Mouse (Mus musculus) neural tube, embryonic 11.5 days (tissue): Measurements from ENCODE around the gene Zcchc14. TPM values are rescaled to one million over a fixed set of nuclear protein-coding genes. Genes with fewer than 3 reads are reported as not detected.

Source experiments
- ATAC-seq: fragments of 200-750 bp; cut with Nextera tagmentation; 2 replicates; pipeline ENCODE4 v1.8.0; 2017; ENCODE audit warnings: moderate number of reproducible peaks, mild to moderate bottlenecking, moderate TSS enrichment, moderate library complexity; ENCODE audit not compliant: insufficient read depth, low FRiP score, low TSS enrichment
- DNase-seq: peaks from one replicate; pipeline ENCODE4 v3.0.0-alpha.2; 2015; ENCODE audit warnings: low spot score
- H3K27ac ChIP-seq: fragments of 300-500 bp; sonication (generic); 2 replicates; pipeline ENCODE4 v1.5.1; 2014; ENCODE audit warnings: low read depth, mild to moderate bottlenecking, low read length
- H3K27me3 ChIP-seq: fragments of 300-500 bp; sonication (generic); 2 replicates; pipeline ENCODE4 v1.6.1; 2014; ENCODE audit warnings: mild to moderate bottlenecking, low read length, mixed read lengths; ENCODE audit not compliant: control insufficient read depth, insufficient read depth
- H3K36me3 ChIP-seq: fragments of 300-500 bp; sonication (generic); 2 replicates; pipeline ENCODE4 v1.6.1; 2014; ENCODE audit warnings: mild to moderate bottlenecking, low read length, moderate library complexity, mixed read lengths; ENCODE audit not compliant: control insufficient read depth, insufficient read depth
- H3K4me1 ChIP-seq: fragments of 300-500 bp; sonication (generic); 2 replicates; pipeline ENCODE4 v1.6.1; 2014; ENCODE audit warnings: low read length, mixed read lengths; ENCODE audit not compliant: control insufficient read depth, insufficient read depth
- H3K4me2 ChIP-seq: fragments of 300-500 bp; sonication (generic); 2 replicates; pipeline ENCODE4 v1.6.1; 2014; ENCODE audit warnings: low read depth, mild to moderate bottlenecking, moderate library complexity
- H3K4me3 ChIP-seq: fragments of 300-500 bp; sonication (generic); 2 replicates; pipeline ENCODE4 v1.5.1; 2014; ENCODE audit warnings: low read depth, low read length
- H3K9ac ChIP-seq: fragments of 300-500 bp; sonication (generic); 2 replicates; pipeline ENCODE4 v1.6.1; 2014; ENCODE audit warnings: mild to moderate bottlenecking, low read length
- H3K9me3 ChIP-seq: fragments of 300-500 bp; sonication (generic); 2 replicates; pipeline ENCODE4 v1.6.1; 2016; ENCODE audit warnings: low read length; ENCODE audit not compliant: control insufficient read depth
- WGBS: fragments of 180-500 bp; shearing (Covaris S2); extraction: QIAGEN DNeasy Blood & Tissue Kit; methylation state at CpG from one replicate; pipeline ENCODE4 v1.1.7; 2014; 5-methylcytosine and 5-hydroxymethylcytosine counted together
- polyA plus RNA-seq: library from polyadenylated mRNA; unstranded; fragments of >200 nt; fragmentation: Nextera tagmentation; extraction: Ambion mirVana; gene quantifications from 2 replicates; pipeline ENCODE4 v1.2.1, GENCODE M21; 2014

Gene Zcchc14
- polyA plus RNA-seq, 1 experiment from 2014 or later = 23.3 TPM

DNA sequence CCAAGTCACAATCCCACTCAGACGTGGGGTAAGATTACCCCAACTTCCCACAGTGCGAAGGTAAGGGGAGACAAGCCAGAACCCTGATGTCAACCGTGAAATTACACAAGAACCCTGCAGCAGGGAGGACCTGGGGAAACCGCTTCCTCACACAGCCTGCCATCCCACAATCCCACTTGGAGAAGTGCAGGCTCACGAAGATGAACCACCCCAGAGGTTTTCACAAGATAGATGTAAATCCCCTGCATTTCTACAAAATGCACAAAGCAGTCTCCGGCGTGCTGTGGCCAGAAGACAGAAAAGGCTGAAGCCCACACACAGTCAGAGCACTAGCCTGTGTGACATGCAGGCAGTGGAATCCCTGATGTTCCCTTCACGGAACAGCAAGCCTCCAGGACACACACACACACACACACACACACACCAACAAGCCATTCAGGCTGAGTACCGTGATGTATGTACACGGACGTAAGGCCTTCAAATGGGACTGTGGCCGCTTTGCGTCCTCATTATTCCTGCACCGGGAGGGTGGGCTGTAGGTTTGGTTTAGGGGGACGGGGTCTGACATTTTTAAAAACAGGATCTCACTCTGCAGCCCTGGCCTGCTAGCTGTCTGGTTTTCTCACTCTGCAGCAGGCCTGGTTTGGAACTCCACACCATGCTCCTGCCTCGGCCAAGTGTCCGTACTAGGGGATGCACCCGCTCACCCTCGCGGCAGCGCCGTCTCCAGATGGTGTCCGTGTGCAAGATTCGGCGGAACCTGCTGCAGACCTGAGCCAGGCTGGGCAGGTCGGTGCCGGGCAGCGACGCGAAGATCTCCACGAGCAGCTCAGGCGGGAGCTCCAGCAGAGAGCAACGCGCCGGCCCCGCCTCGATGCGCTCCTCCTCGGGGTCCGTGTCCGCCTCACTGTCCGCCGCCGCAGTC lies 74.7 kb downstream of the Zcchc14 start:
- Histone ChIP-seq H3K27ac (no peak overlapping the region), H3K9me3 (no peaks in the 10 kb centered on the region), H3K36me3 (no peaks in the 10 kb centered on the region), H3K9ac (peak overlapping the region; percentile 77), H3K4me2 (peak overlapping the region; percentile 74), H3K4me3 (peak overlapping the region; percentile 79), H3K4me1 (peaks cover 9% of the 10 kb centered on the region), H3K27me3 (no peaks in the 10 kb centered on the region)
- DNase-seq (peak; percentile 44), ATAC-seq (peak; percentile 54; the same call in 1 of the 2 replicates)
- 3% methylated on average over 44 of the region's 44 CpGs for WGBS

DNA sequence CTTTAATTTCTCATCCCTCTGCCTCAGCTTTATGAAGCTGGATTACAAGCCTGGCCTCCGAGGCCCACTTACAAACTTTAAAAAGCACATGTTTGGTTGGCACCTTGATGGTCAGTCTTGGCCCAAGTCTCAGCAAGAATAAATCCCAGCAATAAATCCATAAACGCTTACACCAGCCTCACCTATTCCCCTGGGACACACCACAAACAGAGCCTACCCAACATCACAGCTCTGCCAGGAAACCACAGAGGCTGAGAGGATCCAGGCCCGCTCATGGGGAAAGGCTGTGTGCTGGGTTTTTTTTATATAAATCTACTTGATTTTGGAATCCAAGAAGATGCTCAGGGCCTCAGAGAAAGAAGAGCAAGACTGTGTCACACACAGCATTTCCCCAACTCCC lies 77.0 kb downstream of the Zcchc14 start:
- no peak for ATAC-seq
- Histone ChIP-seq H3K4me1 (peaks cover 9% of the 10 kb centered on the region), H3K27me3 (no peaks in the 10 kb centered on the region), H3K4me2 (no peak overlapping the region), H3K9ac (no peak overlapping the region), H3K9me3 (no peaks in the 10 kb centered on the region), H3K4me3 (no peak overlapping the region), H3K36me3 (no peaks in the 10 kb centered on the region), H3K27ac (no peak overlapping the region)
- DNase-seq = no peak
- WGBS = 82% methylated on average over 3 of the region's 3 CpGs

DNA sequence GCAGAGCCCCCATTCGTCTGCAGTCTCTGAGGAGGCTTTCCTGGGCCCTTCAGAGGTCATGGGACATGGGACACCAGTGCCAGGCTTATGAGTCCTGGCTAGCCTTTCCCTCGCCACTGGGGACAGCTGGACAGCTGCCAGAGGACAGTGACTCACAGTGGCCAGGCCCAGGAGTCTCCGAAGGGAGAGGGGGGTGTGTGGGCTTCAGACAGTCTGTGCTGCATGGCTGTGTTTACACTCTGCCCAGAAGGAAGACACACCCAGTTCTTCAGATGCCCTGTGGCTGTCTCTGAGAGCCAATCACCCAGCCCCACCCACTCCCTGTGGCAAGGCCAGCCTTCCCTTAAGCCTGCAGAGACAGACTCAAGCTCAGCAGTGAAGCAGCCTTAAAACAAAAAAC lies 79.4 kb downstream of the Zcchc14 start:
- DNase-seq = no peak
- no peaks in the 10 kb centered on the region for H3K27me3 ChIP-seq
- no peak overlapping the region for H3K27ac ChIP-seq
- no peak overlapping the region for H3K4me3 ChIP-seq
- no peaks in the 10 kb centered on the region for H3K36me3 ChIP-seq
- WGBS = 67% methylated on average over 3 of the region's 3 CpGs
- no peaks in the 10 kb centered on the region for H3K9me3 ChIP-seq
- no peak overlapping the region for H3K9ac ChIP-seq
- no peak for ATAC-seq
- peaks cover 9% of the 10 kb centered on the region for H3K4me1 ChIP-seq
- no peak overlapping the region for H3K4me2 ChIP-seq

DNA sequence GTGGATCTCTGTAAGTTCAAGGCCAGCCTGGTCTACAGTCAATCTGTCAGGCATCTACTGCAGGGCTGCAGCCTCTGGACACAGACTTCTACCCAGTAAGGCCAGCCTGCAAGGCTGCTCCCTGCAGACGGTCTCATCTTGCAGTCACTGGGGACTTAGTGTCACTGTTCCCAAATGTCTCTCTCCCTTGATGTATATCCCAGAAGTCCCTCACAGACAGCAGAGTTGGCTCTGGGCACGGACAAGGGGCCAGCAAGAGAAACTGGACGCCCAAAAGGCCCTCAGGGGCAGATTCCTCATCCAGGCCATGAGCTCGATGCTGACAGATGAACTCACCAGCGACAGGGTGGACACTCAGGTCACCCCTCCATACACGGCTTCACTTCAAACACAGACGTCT lies 80.6 kb downstream of the Zcchc14 start:
- no peak for DNase-seq
- no peaks in the 10 kb centered on the region for H3K36me3 ChIP-seq
- no peak overlapping the region for H3K4me2 ChIP-seq
- H3K9ac ChIP-seq = no peak overlapping the region
- H3K27ac ChIP-seq = no peak overlapping the region
- H3K4me1 ChIP-seq = peaks cover 4% of the 10 kb centered on the region; the same call in 1 of the 2 replicates
- H3K9me3 ChIP-seq = no peaks in the 10 kb centered on the region
- no peak overlapping the region for H3K4me3 ChIP-seq
- ATAC-seq = no peak
- WGBS = 69% methylated on average over 7 of the region's 7 CpGs
- no peaks in the 10 kb centered on the region for H3K27me3 ChIP-seq

DNA sequence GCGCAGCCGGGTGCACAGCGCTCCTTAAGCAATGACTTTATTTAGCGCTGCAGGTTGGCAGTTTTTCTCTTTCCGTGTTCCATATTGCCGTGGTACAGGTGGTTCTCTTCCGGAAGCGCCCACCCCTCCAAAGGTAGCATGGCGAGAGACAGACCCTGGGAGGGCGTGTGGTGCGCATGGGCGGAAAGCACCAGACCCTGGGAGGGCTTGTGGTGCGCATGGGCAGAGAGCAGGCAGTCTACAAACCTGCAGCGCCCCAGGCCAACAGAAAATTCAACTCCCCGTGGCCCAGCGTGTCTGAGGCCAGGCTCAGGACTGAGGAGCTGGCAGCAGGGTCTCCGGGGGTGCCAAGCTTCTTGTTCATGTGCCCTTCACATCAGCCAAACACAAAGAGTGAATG lies 81.9 kb downstream of the Zcchc14 start:
- H3K9me3 ChIP-seq = no peaks in the 10 kb centered on the region
- DNase-seq (no peak), ATAC-seq (no peak)
- no peaks in the 10 kb centered on the region; the same call in 1 of the 2 replicates for H3K36me3 ChIP-seq
- H3K27me3 ChIP-seq = no peaks in the 10 kb centered on the region
- 86% methylated on average over 17 of the region's 17 CpGs for WGBS
- H3K4me3 ChIP-seq = no peak overlapping the region
- no peak overlapping the region for H3K9ac ChIP-seq
- no peaks in the 10 kb centered on the region for H3K4me1 ChIP-seq
- no peak overlapping the region for H3K27ac ChIP-seq
- no peak overlapping the region for H3K4me2 ChIP-seq

DNA sequence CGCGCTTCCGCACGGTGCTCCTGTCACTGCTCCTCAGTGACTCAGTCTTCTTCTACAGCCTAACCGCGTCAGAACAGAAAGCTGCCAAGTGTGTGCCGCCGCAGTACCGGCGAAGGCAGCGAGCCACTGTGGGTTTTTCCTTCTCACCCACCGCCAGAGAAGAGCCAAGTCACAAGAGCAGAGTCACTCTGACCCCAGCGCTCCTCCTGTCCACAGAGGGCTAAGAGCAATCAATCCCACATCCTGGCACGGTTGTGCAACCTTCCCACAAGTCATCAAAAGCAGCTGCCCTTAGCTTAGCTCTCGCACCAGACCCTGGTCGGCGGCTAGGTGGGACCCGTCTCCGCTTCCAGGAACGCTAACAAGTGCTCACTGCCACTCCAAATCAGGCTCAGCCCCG lies 82.4 kb downstream of the Zcchc14 start:
- DNase-seq = no peak
- H3K27me3 ChIP-seq = no peaks in the 10 kb centered on the region
- peaks cover 2% of the 10 kb centered on the region; the same call in 1 of the 2 replicates for H3K36me3 ChIP-seq
- ATAC-seq = no peak
- no peak overlapping the region for H3K4me3 ChIP-seq
- 88% methylated on average over 21 of the region's 21 CpGs for WGBS
- H3K9me3 ChIP-seq = no peaks in the 10 kb centered on the region
- no peak overlapping the region for H3K9ac ChIP-seq
- H3K4me1 ChIP-seq = no peaks in the 10 kb centered on the region
- H3K27ac ChIP-seq = no peak overlapping the region
- H3K4me2 ChIP-seq = no peak overlapping the region

DNA sequence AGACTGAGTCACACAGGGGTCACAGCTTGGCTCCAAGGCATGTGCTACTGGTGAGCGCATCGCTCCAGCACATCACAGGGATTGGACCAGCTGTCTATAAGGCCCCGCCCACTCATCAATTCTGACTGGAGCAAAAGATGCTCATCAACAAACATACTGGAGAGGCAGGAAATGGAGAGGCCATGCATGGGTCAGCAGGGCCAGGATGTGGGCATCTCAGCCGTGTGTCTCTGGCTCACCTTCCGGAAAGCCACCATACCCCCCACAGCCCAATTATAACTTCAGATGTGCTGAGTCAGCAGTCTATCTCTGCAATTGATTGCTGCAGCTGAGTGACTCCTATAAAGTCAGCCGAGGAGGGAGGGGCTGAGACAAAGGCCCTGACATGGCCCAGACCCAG lies 84.4 kb downstream of the Zcchc14 start:
- H3K9ac ChIP-seq = no peak overlapping the region
- WGBS = 69% methylated on average over 6 of the region's 6 CpGs
- no peak overlapping the region for H3K4me3 ChIP-seq
- no peaks in the 10 kb centered on the region for H3K27me3 ChIP-seq
- no peaks in the 10 kb centered on the region for H3K4me1 ChIP-seq
- DNase-seq (peak; percentile 45), ATAC-seq (no peak)
- H3K9me3 ChIP-seq = no peaks in the 10 kb centered on the region
- H3K36me3 ChIP-seq = peaks cover 2% of the 10 kb centered on the region; the same call in 1 of the 2 replicates
- H3K27ac ChIP-seq = no peak overlapping the region
- H3K4me2 ChIP-seq = no peak overlapping the region

DNA sequence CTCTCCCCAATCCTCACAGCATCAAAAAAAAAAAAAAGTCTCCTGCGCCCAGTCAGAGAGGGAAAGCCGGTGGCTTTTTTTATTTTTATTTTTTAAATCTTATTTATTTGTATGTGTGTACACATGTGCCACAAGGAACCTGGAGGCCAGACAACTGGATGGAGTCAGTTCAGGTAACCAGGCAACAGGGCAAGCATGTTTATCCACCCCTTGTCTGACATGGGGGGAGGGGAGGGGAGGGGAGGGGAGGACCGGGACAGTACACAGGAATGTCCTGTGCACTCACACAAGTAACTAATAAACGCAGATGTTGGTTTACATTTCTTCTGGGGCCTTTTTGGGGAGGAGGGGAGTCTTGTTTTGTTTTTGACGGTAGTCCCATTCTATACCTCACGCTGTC lies 89.0 kb downstream of the Zcchc14 start:
- H3K27me3 ChIP-seq = no peaks in the 10 kb centered on the region
- H3K4me2 ChIP-seq = no peak overlapping the region
- no peak for ATAC-seq
- H3K4me1 ChIP-seq = 0 out of 2 replicates have a peak, but pooled peaks cover 5% of the 10 kb centered on the region
- H3K9me3 ChIP-seq = no peaks in the 10 kb centered on the region
- 85% methylated on average over 6 of the region's 6 CpGs for WGBS
- peaks cover 2% of the 10 kb centered on the region for H3K36me3 ChIP-seq
- no peak for DNase-seq
- no peak overlapping the region for H3K27ac ChIP-seq
- no peak overlapping the region for H3K9ac ChIP-seq
- H3K4me3 ChIP-seq = no peak overlapping the region

DNA sequence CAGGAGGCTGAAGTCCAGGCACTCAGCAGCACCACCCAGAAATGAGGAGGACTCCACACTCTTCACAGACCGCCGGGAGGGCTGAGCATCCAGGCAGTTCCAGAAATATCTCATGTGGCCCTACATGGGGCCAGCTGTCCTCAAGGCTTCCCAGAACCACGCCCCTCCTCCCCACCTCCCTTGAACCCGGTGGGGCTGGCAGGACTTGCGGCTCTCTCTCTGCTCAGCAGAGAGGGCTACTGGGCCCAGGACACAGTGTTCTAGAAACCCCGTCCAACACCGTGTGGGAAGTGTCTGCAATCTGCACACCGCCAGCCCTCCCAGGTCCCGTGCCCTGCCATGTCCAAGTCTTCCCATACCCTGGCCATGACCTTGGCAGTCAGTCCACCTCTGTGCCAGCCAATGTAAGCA lies 89.8 kb downstream of the Zcchc14 start:
- WGBS = 90% methylated on average over 9 of the region's 9 CpGs
- H3K9me3 ChIP-seq = no peaks in the 10 kb centered on the region
- ATAC-seq (no peak), DNase-seq (no peak)
- no peak overlapping the region; the same call in 1 of the 2 replicates for H3K9ac ChIP-seq
- no peaks in the 10 kb centered on the region for H3K27me3 ChIP-seq
- no peak overlapping the region for H3K4me3 ChIP-seq
- H3K36me3 ChIP-seq = peaks cover 2% of the 10 kb centered on the region
- H3K4me1 ChIP-seq = 0 out of 2 replicates have a peak, but pooled peaks cover 5% of the 10 kb centered on the region
- H3K27ac ChIP-seq = no peak overlapping the region
- no peak overlapping the region for H3K4me2 ChIP-seq
